Mouse (Mus musculus): Measurements from ENCODE around the gene Syt11.
"Not testable (repeated sequence)": the region's sequence is repeated elsewhere in the genome, so short reads cannot be mapped to it uniquely, and the experiment has no call there.

The Syt11 gene

GRCm38 (mm10) chr3:88774939-88775841 is at the start of gene Syt11:
Gene Syt11 (minus strand): TSS chr3:88775164.
- not testable (repeated sequence) for H3K9me3 ChIP-seq (ENCODE audit: low read length); H3K27me3 ChIP-seq (ENCODE audit: insufficient read depth, low read length); H3K4me1 ChIP-seq (replicated peaks; ENCODE audit: low read depth, low read length)
- H3K4me3 ChIP-seq (replicated peaks; ENCODE audit: low read length): peak within 1 kb of the TSS; percentile 77
- peaks cover 13% of the 10 kb centered on the region for H3K36me3 ChIP-seq (ENCODE audit: insufficient read depth, low read length)

- Histone ChIP-seq H3K27me3 (ENCODE audit: insufficient read depth, low read length) (no peaks in the 10 kb centered on the region), H3K4me3 (replicated peaks; ENCODE audit: low read length) (no peak overlapping the region), H3K36me3 (ENCODE audit: insufficient read depth, low read length) (peaks cover 33% of the 10 kb centered on the region), H3K9me3 (ENCODE audit: low read length) (no peaks in the 10 kb centered on the region), H3K4me1 (replicated peaks; ENCODE audit: low read depth, low read length) (no peaks in the 10 kb centered on the region)
- TF ChIP-seq POU5F1 (IDR thresholded peaks at IDR 0.05; ENCODE audit: borderline replicate concordance, low read length) (no peak), NANOG (IDR thresholded peaks at IDR 0.05; ENCODE audit: borderline replicate concordance, low read length) (no peak), CTCF (conservative IDR thresholded peaks at IDR 0.05; ENCODE audit: low read length) (no peak)
Observed at GRCm38 (mm10) chr3:88803910-88804540, 29.1 kb upstream of the Syt11 start.

GRCm38 (mm10) chr3:88797507-88797906 is 22.5 kb upstream of the Syt11 start:
- peak; percentile 21 for TF ChIP-seq CTCF (conservative IDR thresholded peaks at IDR 0.05; ENCODE audit: low read length)
- not testable (repeated sequence) for H3K4me1 ChIP-seq (replicated peaks; ENCODE audit: low read depth, low read length); H3K27me3 ChIP-seq (ENCODE audit: insufficient read depth, low read length); H3K9me3 ChIP-seq (ENCODE audit: low read length); H3K4me3 ChIP-seq (replicated peaks; ENCODE audit: low read length)
- peaks cover 11% of the 10 kb centered on the region; the same call in 1 of the 2 replicates for H3K36me3 ChIP-seq (ENCODE audit: insufficient read depth, low read length)

- peaks cover 12% of the 10 kb centered on the region for H3K4me1 ChIP-seq (replicated peaks; ENCODE audit: low read depth, low read length)
- H3K4me3 ChIP-seq (replicated peaks; ENCODE audit: low read length); H3K27me3 ChIP-seq (ENCODE audit: insufficient read depth, low read length); H3K9me3 ChIP-seq (ENCODE audit: low read length): not testable (repeated sequence)
- H3K36me3 ChIP-seq (ENCODE audit: insufficient read depth, low read length): peaks cover 16% of the 10 kb centered on the region
Observed at GRCm38 (mm10) chr3:88788033-88788432, 13.1 kb upstream of the Syt11 start.

- Histone ChIP-seq H3K4me1 (replicated peaks; ENCODE audit: low read depth, low read length) (peaks cover 12% of the 10 kb centered on the region), H3K36me3 (ENCODE audit: insufficient read depth, low read length) (peaks cover 16% of the 10 kb centered on the region)
- H3K4me3 ChIP-seq (replicated peaks; ENCODE audit: low read length); H3K9me3 ChIP-seq (ENCODE audit: low read length); H3K27me3 ChIP-seq (ENCODE audit: insufficient read depth, low read length): not testable (repeated sequence)
Observed at GRCm38 (mm10) chr3:88786805-88787204, 11.8 kb upstream of the Syt11 start.

GRCm38 (mm10) chr3:88786323-88786722 is 11.4 kb upstream of the Syt11 start:
- H3K27me3 ChIP-seq (ENCODE audit: insufficient read depth, low read length); H3K9me3 ChIP-seq (ENCODE audit: low read length); H3K4me3 ChIP-seq (replicated peaks; ENCODE audit: low read length): not testable (repeated sequence)
- peaks cover 17% of the 10 kb centered on the region for H3K36me3 ChIP-seq (ENCODE audit: insufficient read depth, low read length)
- peaks cover 12% of the 10 kb centered on the region for H3K4me1 ChIP-seq (replicated peaks; ENCODE audit: low read depth, low read length)

- Histone ChIP-seq H3K27me3 (ENCODE audit: insufficient read depth, low read length) (no peaks in the 10 kb centered on the region), H3K4me1 (replicated peaks; ENCODE audit: low read depth, low read length) (peaks cover 12% of the 10 kb centered on the region), H3K4me3 (replicated peaks; ENCODE audit: low read length) (no peak overlapping the region), H3K9me3 (ENCODE audit: low read length) (no peaks in the 10 kb centered on the region), H3K36me3 (ENCODE audit: insufficient read depth, low read length) (peaks cover 19% of the 10 kb centered on the region)
- TF ChIP-seq POU5F1 (IDR thresholded peaks at IDR 0.05; ENCODE audit: borderline replicate concordance, low read length) (no peak), NANOG (IDR thresholded peaks at IDR 0.05; ENCODE audit: borderline replicate concordance, low read length) (no peak), CTCF (conservative IDR thresholded peaks at IDR 0.05; ENCODE audit: low read length) (no peak)
Observed at GRCm38 (mm10) chr3:88784889-88785288, 9.9 kb upstream of the Syt11 start.

- not testable (repeated sequence) for H3K4me3 ChIP-seq (replicated peaks; ENCODE audit: low read length); H3K9me3 ChIP-seq (ENCODE audit: low read length); H3K4me1 ChIP-seq (replicated peaks; ENCODE audit: low read depth, low read length); H3K27me3 ChIP-seq (ENCODE audit: insufficient read depth, low read length); H3K36me3 ChIP-seq (ENCODE audit: insufficient read depth, low read length)
Observed at GRCm38 (mm10) chr3:88773163-88773562, 1.8 kb downstream of the Syt11 start.

GRCm38 (mm10) chr3:88772399-88772798 is 2.6 kb downstream of the Syt11 start:
- H3K27me3 ChIP-seq (ENCODE audit: insufficient read depth, low read length); H3K4me1 ChIP-seq (replicated peaks; ENCODE audit: low read depth, low read length); H3K9me3 ChIP-seq (ENCODE audit: low read length); H3K36me3 ChIP-seq (ENCODE audit: insufficient read depth, low read length); H3K4me3 ChIP-seq (replicated peaks; ENCODE audit: low read length): not testable (repeated sequence)

GRCm38 (mm10) chr3:88771941-88772280 is 3.1 kb downstream of the Syt11 start:
- peak overlapping the region; percentile 65 for H3K4me3 ChIP-seq (replicated peaks; ENCODE audit: low read length)
- not testable (repeated sequence) for H3K9me3 ChIP-seq (ENCODE audit: low read length); H3K4me1 ChIP-seq (replicated peaks; ENCODE audit: low read depth, low read length); H3K27me3 ChIP-seq (ENCODE audit: insufficient read depth, low read length); H3K36me3 ChIP-seq (ENCODE audit: insufficient read depth, low read length)

- H3K4me1 ChIP-seq (replicated peaks; ENCODE audit: low read depth, low read length); H3K27me3 ChIP-seq (ENCODE audit: insufficient read depth, low read length); H3K36me3 ChIP-seq (ENCODE audit: insufficient read depth, low read length); H3K9me3 ChIP-seq (ENCODE audit: low read length): not testable (repeated sequence)
- peak overlapping the region; percentile 65 for H3K4me3 ChIP-seq (replicated peaks; ENCODE audit: low read length)
Observed at GRCm38 (mm10) chr3:88771189-88771940, 3.6 kb downstream of the Syt11 start.

Measured in E14TG2a.4 (cell line).